ENCODE assay signal across 8 mouse cellular contexts in genomic region chr8:109706076-109706873, GRCm38 (mm10). TPM values are rescaled to one million over a fixed set of nuclear protein-coding genes. Genes with fewer than 3 reads are reported as not detected.
DNase-seq lines count a peak whose midpoint lies in the region; ATAC-seq and TF ChIP-seq lines count a peak whose summit lies in the region.

No protein-coding gene starts in this region.

- H3K27ac ChIP-seq in gastrocnemius, adult 2 months = peak overlapping the region; percentile 87
- H3K27ac ChIP-seq in embryonic facial prominence, embryonic 10.5 days (replicated peaks) = peak overlapping the region; percentile 100
- peak overlapping the region; percentile 99 for H3K27ac ChIP-seq in hindbrain, embryonic 14.5 days
- H3K27ac ChIP-seq in lung, embryonic 16.5 days (ENCODE audit: low read length) = peak overlapping the region; percentile 31

- H3K27me3 ChIP-seq in E14TG2a.4 (ENCODE audit: insufficient read depth, low read length) = peaks cover 37% of the 10 kb centered on the region
- H3K27me3 ChIP-seq in embryonic facial prominence, embryonic 10.5 days (replicated peaks; ENCODE audit: low read depth, poor library complexity, severe bottlenecking) = peaks cover 20% of the 10 kb centered on the region
- no peaks in the 10 kb centered on the region for H3K27me3 ChIP-seq in hindbrain, embryonic 14.5 days (ENCODE audit: control insufficient read depth, insufficient read depth, low read length)
- peaks cover 7% of the 10 kb centered on the region for H3K27me3 ChIP-seq in lung, embryonic 16.5 days (ENCODE audit: control insufficient read depth, insufficient read depth, low read depth, low read length)
- H3K27me3 ChIP-seq in splenic B cell, adult 2 months (ENCODE audit: control insufficient read depth, insufficient read depth, low read length, poor library complexity, severe bottlenecking) = no peaks in the 10 kb centered on the region

- H3K9me3 ChIP-seq in E14TG2a.4 (ENCODE audit: low read length) = no peaks in the 10 kb centered on the region
- no peaks in the 10 kb centered on the region for H3K9me3 ChIP-seq in embryonic facial prominence, embryonic 10.5 days
- H3K9me3 ChIP-seq in hindbrain, embryonic 14.5 days (ENCODE audit: control insufficient read depth, low read length) = no peaks in the 10 kb centered on the region
- no peaks in the 10 kb centered on the region for H3K9me3 ChIP-seq in lung, embryonic 16.5 days (ENCODE audit: control insufficient read depth, low read length)

- H3K4me1 ChIP-seq in E14TG2a.4 (replicated peaks; ENCODE audit: low read depth, low read length) = peaks cover 21% of the 10 kb centered on the region
- peaks cover 28% of the 10 kb centered on the region for H3K4me1 ChIP-seq in embryonic facial prominence, embryonic 10.5 days
- peaks cover 29% of the 10 kb centered on the region for H3K4me1 ChIP-seq in hindbrain, embryonic 14.5 days (replicated peaks; ENCODE audit: control insufficient read depth, insufficient read depth, low read length)
- H3K4me1 ChIP-seq in lung, embryonic 16.5 days (replicated peaks; ENCODE audit: control insufficient read depth, insufficient read depth, low read length) = peaks cover 22% of the 10 kb centered on the region

- peak; percentile 42; the same call in 1 of the 2 replicates for ATAC-seq in hindbrain, embryonic 14.5 days (ENCODE audit: low FRiP score)
- ATAC-seq in lung, embryonic 16.5 days (ENCODE audit: low read depth) = peak; percentile 13; the same call in 1 of the 2 replicates

- 1% methylated on average over 30 of the region's 30 CpGs for WGBS in embryonic facial prominence, embryonic 10.5 days
- under 1% methylated on average over 26 of the region's 30 CpGs for whole genome bisulfite sequencing in hindbrain, embryonic 14.5 days
- WGBS in lung, embryonic 16.5 days = under 1% methylated on average over 29 of the region's 30 CpGs

- peak overlapping the region; percentile 96 for H3K4me3 ChIP-seq in gastrocnemius, adult 2 months
- peak overlapping the region; percentile 96 for H3K4me3 ChIP-seq in E14TG2a.4 (replicated peaks; ENCODE audit: low read length)
- H3K4me3 ChIP-seq in embryonic facial prominence, embryonic 10.5 days = peak overlapping the region; percentile 94
- H3K4me3 ChIP-seq in hindbrain, embryonic 14.5 days (replicated peaks; ENCODE audit: low read length) = peak overlapping the region; percentile 94
- H3K4me3 ChIP-seq in lung, embryonic 16.5 days (ENCODE audit: low read length) = peak overlapping the region; percentile 95

- intact Hi-C loops in gastrocnemius, adult 2 months (cut with DNase I) = loop anchor here (2.0 to 5.0 kb wide), 2 partner anchors 73 to 99 kb away; partner anchors contain the start of genes Ap1g1 and Dhodh

- H3K9ac ChIP-seq in hindbrain, embryonic 14.5 days = peak overlapping the region; percentile 100
- peak overlapping the region; percentile 99 for H3K9ac ChIP-seq in lung, embryonic 16.5 days (ENCODE audit: low read length)

- TF ChIP-seq CTCF in gastrocnemius, adult 2 months (IDR thresholded peaks at IDR 0.05) = no peak
- TF ChIP-seq CTCF in E14TG2a.4 (conservative IDR thresholded peaks at IDR 0.05; ENCODE audit: low read length) = no peak

- no peak for DNase-seq in gastrocnemius, adult 2 months
- DNase-seq in gastrocnemius, postnatal 4 days (ENCODE audit: low spot score in 2 of 2) = no peak
- DNase-seq in embryonic facial prominence, embryonic 10.5 days (ENCODE audit: low spot score) = no peak
- DNase-seq in hindbrain, embryonic 14.5 days (ENCODE audit: low spot score) = peak; percentile 36
- DNase-seq in splenic B cell, adult 2 months (ENCODE audit: low read depth, low spot score) = peak; percentile 18
- DNase-seq in adipocyte (ENCODE audit: low spot score) = no peak

- H3K36me3 ChIP-seq in E14TG2a.4 (ENCODE audit: insufficient read depth, low read length) = peaks cover 34% of the 10 kb centered on the region
- H3K36me3 ChIP-seq in embryonic facial prominence, embryonic 10.5 days (replicated peaks) = peaks cover 40% of the 10 kb centered on the region
- peaks cover 39% of the 10 kb centered on the region for H3K36me3 ChIP-seq in hindbrain, embryonic 14.5 days (replicated peaks; ENCODE audit: control insufficient read depth, insufficient read depth)
- peaks cover 14% of the 10 kb centered on the region for H3K36me3 ChIP-seq in lung, embryonic 16.5 days (ENCODE audit: control insufficient read depth, insufficient read depth, low read length)
- peaks cover 3% of the 10 kb centered on the region; the same call in 1 of the 2 replicates for H3K36me3 ChIP-seq in splenic B cell, adult 2 months (ENCODE audit: control insufficient read depth, insufficient read depth, low read length, poor library complexity, severe bottlenecking)

- peak overlapping the region; percentile 76 for H3K4me2 ChIP-seq in hindbrain, embryonic 14.5 days (replicated peaks)
- H3K4me2 ChIP-seq in lung, embryonic 16.5 days (ENCODE audit: low read depth, low read length) = peak overlapping the region; percentile 92

RNA-seq across cellular contexts. Expression of gene Zfp821, which starts 0.9 kb away (rescaled TPM):
- 1 to 10 TPM; 5.8 to 6.0 TPM for total RNA-seq in gastrocnemius, adult 2 months (2021)
- 10 to 100 TPM; 13.8 to 14.9 TPM for total RNA-seq in gastrocnemius, postnatal 4 days (2021)
- 37.0 and 38.2 TPM in 2 replicates for polyA plus RNA-seq in embryonic facial prominence, embryonic 10.5 days (2016; fragmentation: Nextera tagmentation; extraction: Ambion mirVana)
- 71.4 and 75.8 TPM in 2 replicates for polyA plus RNA-seq in hindbrain, embryonic 14.5 days (2014; fragmentation: Nextera tagmentation; extraction: Ambion mirVana)
- 20.1 and 22.4 TPM in 2 replicates for polyA plus RNA-seq in lung, embryonic 16.5 days (2015; fragmentation: Nextera tagmentation; extraction: Ambion mirVana)

RNA-seq across cellular contexts. Expression of gene Ist1, which starts 13.2 kb away (rescaled TPM):
- total RNA-seq in gastrocnemius, adult 2 months (2021) = 10 to 100 TPM; 31.6 to 34.1 TPM
- 10 to 100 TPM; 51.8 to 56.4 TPM for total RNA-seq in gastrocnemius, postnatal 4 days (2021)
- polyA plus RNA-seq in embryonic facial prominence, embryonic 10.5 days (2016; fragmentation: Nextera tagmentation; extraction: Ambion mirVana) = 141 and 149 TPM in 2 replicates
- polyA plus RNA-seq in hindbrain, embryonic 14.5 days (2014; fragmentation: Nextera tagmentation; extraction: Ambion mirVana) = 154 and 164 TPM in 2 replicates
- 144 and 145 TPM in 2 replicates for polyA plus RNA-seq in lung, embryonic 16.5 days (2015; fragmentation: Nextera tagmentation; extraction: Ambion mirVana)

RNA-seq across cellular contexts. Expression of gene Atxn1l, which starts 31.3 kb away (rescaled TPM):
- total RNA-seq in gastrocnemius, adult 2 months (2021) = 10 to 100 TPM; 20.4 to 21.9 TPM
- total RNA-seq in gastrocnemius, postnatal 4 days (2021) = 10 to 100 TPM; 35.7 to 36.7 TPM
- 8.3 and 9.6 TPM in 2 replicates for polyA plus RNA-seq in embryonic facial prominence, embryonic 10.5 days (2016; fragmentation: Nextera tagmentation; extraction: Ambion mirVana)
- polyA plus RNA-seq in hindbrain, embryonic 14.5 days (2014; fragmentation: Nextera tagmentation; extraction: Ambion mirVana) = 4.6 TPM in 2 replicates
- 7.6 and 7.7 TPM in 2 replicates for polyA plus RNA-seq in lung, embryonic 16.5 days (2015; fragmentation: Nextera tagmentation; extraction: Ambion mirVana)

Comparison
In these comparisons a context has a peak if more than half of its experiments do, and no peak if none do; other contexts are left out.
1. DNase-seq: peak in hindbrain, embryonic 14.5 days (single experiment) and splenic B cell, adult 2 months (single experiment); none in gastrocnemius, adult 2 months (single experiment), gastrocnemius, postnatal 4 days (0 of 2), embryonic facial prominence, embryonic 10.5 days (single experiment) and adipocyte (single experiment).
2. H3K27ac ChIP-seq: peak in every context shown above with its lines; median percentile 100 in embryonic facial prominence, embryonic 10.5 days; 99 in hindbrain, embryonic 14.5 days; 87 in gastrocnemius, adult 2 months; 31 in lung, embryonic 16.5 days.
3. Peak in every context shown above with its lines, with median percentiles within 50 percentile points of each other: H3K4me3 ChIP-seq.